Mouse (Mus musculus) limb, embryonic 15.5 days (tissue): ENCODE results near the gene Nlk. TPM values are rescaled to one million over a fixed set of nuclear protein-coding genes. Genes with fewer than 3 reads are reported as not detected.
"Not testable (repeated sequence)": the region's sequence is repeated elsewhere in the genome, so short reads cannot be mapped to it uniquely, and the experiment has no call there.

Experiments
- ATAC-seq: fragments of 200-750 bp; cut with Nextera tagmentation; 2 replicates; pipeline ENCODE4 v1.8.0; 2017; ENCODE audit warnings: low read depth, moderate TSS enrichment; ENCODE audit not compliant: insufficient number of reproducible peaks, low FRiP score, low TSS enrichment
- H3K27ac ChIP-seq: fragments of 300-500 bp; sonication (generic); 2 replicates; pipeline ENCODE4 v1.5.1; 2015; ENCODE audit warnings: moderate library complexity, mild to moderate bottlenecking, inconsistent platforms
- H3K27me3 ChIP-seq: fragments of 300-500 bp; sonication (generic); 2 replicates; pipeline ENCODE4 v1.6.1; 2015; ENCODE audit warnings: inconsistent platforms
- H3K36me3 ChIP-seq: fragments of 300-500 bp; sonication (generic); 2 replicates; pipeline ENCODE4 v1.6.1; 2015; ENCODE audit warnings: inconsistent platforms
- H3K4me1 ChIP-seq: fragments of 300-500 bp; sonication (generic); 2 replicates; pipeline ENCODE4 v1.6.1; 2015; ENCODE audit warnings: inconsistent platforms
- H3K4me2 ChIP-seq: fragments of 300-500 bp; sonication (generic); 2 replicates; pipeline ENCODE4 v1.6.1; 2015; ENCODE audit warnings: mild to moderate bottlenecking, inconsistent platforms
- H3K4me3 ChIP-seq: fragments of 300-500 bp; sonication (generic); 2 replicates; pipeline ENCODE4 v1.5.1; 2015; ENCODE audit warnings: mild to moderate bottlenecking, inconsistent platforms
- H3K9ac ChIP-seq: fragments of 300-500 bp; sonication (generic); 2 replicates; pipeline ENCODE4 v1.6.1; 2015; ENCODE audit warnings: inconsistent platforms
- H3K9me3 ChIP-seq: fragments of 300-500 bp; sonication (generic); 2 replicates; pipeline ENCODE4 v1.6.1; 2016; ENCODE audit warnings: inconsistent platforms
- WGBS: fragments of 180-500 bp; shearing (Covaris S2); methylation state at CpG from one replicate; pipeline ENCODE4 v1.1.7; 2015; 5-methylcytosine and 5-hydroxymethylcytosine counted together
- polyA plus RNA-seq: library from polyadenylated mRNA; unstranded; fragments of >200 nt; fragmentation: Nextera tagmentation; extraction: Ambion mirVana; gene quantifications from 2 replicates; pipeline ENCODE4 v1.2.1, GENCODE M21; 2015

Gene Nlk
- polyA plus RNA-seq, 1 experiment from 2014 or later, result 9.5 TPM

DNA sequence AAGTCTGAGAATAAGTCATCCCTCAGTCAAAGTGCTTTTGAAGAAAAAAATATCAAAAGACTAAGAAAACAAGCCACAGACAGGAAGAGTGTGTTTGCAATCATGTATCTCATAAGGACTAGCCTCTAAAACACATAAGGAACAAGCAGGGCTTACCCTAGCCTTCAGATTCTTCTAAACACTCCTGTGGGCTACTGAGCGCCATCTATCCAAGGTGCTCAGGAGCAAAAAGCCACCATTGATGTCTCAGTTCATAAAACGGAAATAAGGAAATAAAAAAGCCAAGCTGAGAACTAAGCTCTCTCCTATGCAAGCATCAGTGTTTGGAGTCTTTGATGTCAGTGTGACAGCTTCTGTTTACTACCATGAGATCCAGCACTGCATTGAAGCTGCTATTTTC lies 18.4 kb downstream of the Nlk start:
- H3K9me3 ChIP-seq, result no peaks in the 10 kb centered on the region
- H3K4me3 ChIP-seq, result no peak overlapping the region
- no peaks in the 10 kb centered on the region for H3K27me3 ChIP-seq
- H3K27ac ChIP-seq, result no peak overlapping the region
- no peak for ATAC-seq
- no peak overlapping the region for H3K4me2 ChIP-seq
- no peak overlapping the region for H3K9ac ChIP-seq
- H3K36me3 ChIP-seq, result peaks cover 6% of the 10 kb centered on the region; the same call in 1 of the 2 replicates
- no peaks in the 10 kb centered on the region for H3K4me1 ChIP-seq
- WGBS, result 55% methylated on average over 2 of the region's 2 CpGs

- 48% methylated on average over 3 of the region's 3 CpGs for WGBS
- ATAC-seq, result no peak
- H3K27ac ChIP-seq, result no peak overlapping the region
- H3K27me3 ChIP-seq, result no peaks in the 10 kb centered on the region
- no peaks in the 10 kb centered on the region for H3K9me3 ChIP-seq
- 0 out of 2 replicates have a peak, but pooled peaks cover 2% of the 10 kb centered on the region for H3K4me1 ChIP-seq
- H3K9ac ChIP-seq, result no peak overlapping the region
- H3K4me2 ChIP-seq, result no peak overlapping the region
- no peak overlapping the region for H3K4me3 ChIP-seq
- no peaks in the 10 kb centered on the region for H3K36me3 ChIP-seq
Measured at GRCm38 (mm10) chr11:78668647-78669046, 28.5 kb downstream of the Nlk start.

GRCm38 (mm10) chr11:78664853-78665252 lies 32.3 kb downstream of the Nlk start:
- Histone ChIP-seq H3K9ac (no peak overlapping the region), H3K27me3 (no peaks in the 10 kb centered on the region), H3K9me3 (no peaks in the 10 kb centered on the region), H3K4me2 (no peak overlapping the region), H3K4me1 (no peaks in the 10 kb centered on the region), H3K4me3 (no peak overlapping the region), H3K27ac (no peak overlapping the region), H3K36me3 (no peaks in the 10 kb centered on the region)
- WGBS, result 65% methylated on average over 2 of the region's 2 CpGs
- ATAC-seq, result no peak

DNA sequence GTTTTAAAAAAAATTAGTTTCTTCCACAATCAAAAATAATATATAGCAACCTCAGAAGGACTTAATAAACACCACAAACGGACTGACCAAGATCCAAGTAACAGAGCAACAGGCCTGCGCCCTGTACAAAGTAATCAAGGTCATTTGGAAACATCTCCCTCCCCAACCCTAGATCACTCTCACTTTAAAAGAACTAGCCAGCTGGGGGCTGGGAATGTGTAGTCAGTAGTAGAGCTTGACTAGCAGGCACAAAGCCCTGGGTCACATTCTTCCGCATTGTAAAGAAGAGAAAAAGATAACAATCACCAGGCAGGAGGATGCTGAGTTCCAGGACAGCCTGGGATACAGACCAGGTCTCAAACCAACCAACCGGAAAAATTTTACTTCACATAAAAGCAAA lies 33.3 kb downstream of the Nlk start:
- no peak for ATAC-seq
- 64% methylated on average over 4 of the region's 4 CpGs for WGBS
- no peak overlapping the region for H3K27ac ChIP-seq
- no peaks in the 10 kb centered on the region for H3K27me3 ChIP-seq
- no peaks in the 10 kb centered on the region for H3K9me3 ChIP-seq
- no peaks in the 10 kb centered on the region for H3K36me3 ChIP-seq
- H3K9ac ChIP-seq, result no peak overlapping the region
- H3K4me2 ChIP-seq, result no peak overlapping the region
- no peak overlapping the region for H3K4me3 ChIP-seq
- no peaks in the 10 kb centered on the region for H3K4me1 ChIP-seq

DNA sequence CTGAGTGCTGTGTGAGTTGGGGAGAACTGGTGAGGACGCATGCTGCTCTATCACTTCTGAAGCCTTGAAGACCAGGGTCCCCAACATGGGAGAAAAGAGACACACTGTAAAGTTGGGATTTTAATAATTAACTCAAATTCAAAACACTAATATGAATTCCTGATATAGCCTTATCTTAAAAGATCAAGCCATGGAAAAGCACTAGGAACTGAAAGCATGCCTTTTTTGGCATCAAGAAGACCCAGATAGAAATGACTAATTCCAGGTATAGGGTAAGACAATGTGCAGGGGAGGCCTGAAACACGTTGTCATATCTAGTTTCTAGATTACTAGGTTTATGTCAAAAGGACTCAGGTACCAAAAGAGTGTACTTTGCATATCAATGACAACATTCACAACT lies 48.0 kb downstream of the Nlk start:
- no peak for ATAC-seq
- no peak overlapping the region for H3K4me3 ChIP-seq
- H3K4me1 ChIP-seq, result no peaks in the 10 kb centered on the region
- no peaks in the 10 kb centered on the region for H3K9me3 ChIP-seq
- 89% methylated on average over 2 of the region's 2 CpGs for WGBS
- H3K4me2 ChIP-seq, result no peak overlapping the region
- no peak overlapping the region for H3K9ac ChIP-seq
- H3K36me3 ChIP-seq, result no peaks in the 10 kb centered on the region
- H3K27ac ChIP-seq, result no peak overlapping the region
- H3K27me3 ChIP-seq, result no peaks in the 10 kb centered on the region

- H3K9me3 ChIP-seq, H3K4me2 ChIP-seq, ATAC-seq, H3K4me1 ChIP-seq, H3K4me3 ChIP-seq, H3K9ac ChIP-seq, H3K27me3 ChIP-seq, H3K27ac ChIP-seq, H3K36me3 ChIP-seq: not testable (repeated sequence)
- 94% methylated on average over 1 of the region's 1 CpGs for WGBS
Measured at GRCm38 (mm10) chr11:78648405-78648804, 48.8 kb downstream of the Nlk start.

- H3K36me3 ChIP-seq, result no peaks in the 10 kb centered on the region
- 82% methylated on average over 7 of the region's 7 CpGs for WGBS
- H3K27me3 ChIP-seq, result no peaks in the 10 kb centered on the region
- no peak overlapping the region for H3K9ac ChIP-seq
- no peak overlapping the region for H3K4me3 ChIP-seq
- 0 out of 2 replicates have a peak, but pooled peaks cover 2% of the 10 kb centered on the region for H3K4me1 ChIP-seq
- no peak overlapping the region for H3K4me2 ChIP-seq
- no peak for ATAC-seq
- H3K27ac ChIP-seq, result no peak overlapping the region
- H3K9me3 ChIP-seq, result no peaks in the 10 kb centered on the region
Measured at GRCm38 (mm10) chr11:78643746-78644145, 53.4 kb downstream of the Nlk start.

- no peak overlapping the region for H3K27ac ChIP-seq
- no peak for ATAC-seq
- H3K36me3 ChIP-seq, result no peaks in the 10 kb centered on the region
- 0 out of 2 replicates have a peak, but pooled peaks cover 2% of the 10 kb centered on the region for H3K4me1 ChIP-seq
- H3K9me3 ChIP-seq, result no peaks in the 10 kb centered on the region
- H3K4me2 ChIP-seq, result no peak overlapping the region
- H3K27me3 ChIP-seq, result no peaks in the 10 kb centered on the region
- 49% methylated on average over 3 of the region's 3 CpGs for WGBS
- H3K4me3 ChIP-seq, result no peak overlapping the region
- H3K9ac ChIP-seq, result no peak overlapping the region
Measured at GRCm38 (mm10) chr11:78642151-78642550, 55.0 kb downstream of the Nlk start.

GRCm38 (mm10) chr11:78641088-78641487 lies 56.1 kb downstream of the Nlk start:
- Histone ChIP-seq H3K36me3 (no peaks in the 10 kb centered on the region), H3K4me1 (0 out of 2 replicates have a peak, but pooled peaks cover 2% of the 10 kb centered on the region), H3K27me3 (no peaks in the 10 kb centered on the region), H3K27ac (no peak overlapping the region), H3K4me3 (no peak overlapping the region), H3K4me2 (no peak overlapping the region), H3K9ac (no peak overlapping the region), H3K9me3 (no peaks in the 10 kb centered on the region)
- WGBS, result 83% methylated on average over 3 of the region's 3 CpGs
- no peak for ATAC-seq

DNA sequence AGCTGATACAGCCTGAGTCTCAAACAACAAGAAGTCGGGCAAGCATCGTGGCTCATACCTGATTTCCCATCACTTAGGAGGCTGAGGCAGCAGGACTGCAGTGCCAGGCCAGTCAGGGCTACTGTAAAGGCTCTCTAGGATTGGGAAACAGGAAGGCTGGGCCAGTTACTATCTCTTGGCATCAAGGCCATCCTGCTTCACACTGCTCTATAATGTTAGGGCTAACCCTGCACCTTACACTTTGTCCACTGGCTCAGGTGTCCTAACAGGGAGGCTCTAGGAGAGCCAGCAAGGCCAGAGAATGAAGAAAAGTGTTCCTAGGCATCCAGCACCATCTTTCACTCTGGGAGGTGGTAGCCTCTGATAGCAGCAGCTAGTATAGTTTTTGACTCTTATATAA lies 64.4 kb downstream of the Nlk start:
- H3K36me3 ChIP-seq, result no peaks in the 10 kb centered on the region
- H3K9me3 ChIP-seq, result no peaks in the 10 kb centered on the region
- no peak overlapping the region for H3K4me3 ChIP-seq
- ATAC-seq, result no peak
- WGBS, result 93% methylated on average over 2 of the region's 2 CpGs
- no peak overlapping the region for H3K27ac ChIP-seq
- H3K4me1 ChIP-seq, result no peaks in the 10 kb centered on the region
- no peaks in the 10 kb centered on the region for H3K27me3 ChIP-seq
- H3K9ac ChIP-seq, result no peak overlapping the region
- H3K4me2 ChIP-seq, result no peak overlapping the region

GRCm38 (mm10) chr11:78628871-78629270 lies 68.3 kb downstream of the Nlk start:
- no peak overlapping the region for H3K4me2 ChIP-seq
- no peaks in the 10 kb centered on the region for H3K9me3 ChIP-seq
- H3K27me3 ChIP-seq, result no peaks in the 10 kb centered on the region
- no peak overlapping the region for H3K27ac ChIP-seq
- no peaks in the 10 kb centered on the region for H3K36me3 ChIP-seq
- no peak overlapping the region for H3K9ac ChIP-seq
- no peaks in the 10 kb centered on the region for H3K4me1 ChIP-seq
- 80% methylated on average over 3 of the region's 3 CpGs for WGBS
- no peak overlapping the region for H3K4me3 ChIP-seq
- no peak for ATAC-seq

GRCm38 (mm10) chr11:78624377-78624776 lies 72.8 kb downstream of the Nlk start:
- Histone ChIP-seq H3K27me3 (no peaks in the 10 kb centered on the region), H3K9ac (no peak overlapping the region), H3K27ac (no peak overlapping the region), H3K4me3 (no peak overlapping the region), H3K4me2 (no peak overlapping the region), H3K4me1 (no peaks in the 10 kb centered on the region), H3K36me3 (no peaks in the 10 kb centered on the region), H3K9me3 (no peaks in the 10 kb centered on the region)
- no peak for ATAC-seq
- 29% methylated on average over 3 of the region's 3 CpGs for WGBS

DNA sequence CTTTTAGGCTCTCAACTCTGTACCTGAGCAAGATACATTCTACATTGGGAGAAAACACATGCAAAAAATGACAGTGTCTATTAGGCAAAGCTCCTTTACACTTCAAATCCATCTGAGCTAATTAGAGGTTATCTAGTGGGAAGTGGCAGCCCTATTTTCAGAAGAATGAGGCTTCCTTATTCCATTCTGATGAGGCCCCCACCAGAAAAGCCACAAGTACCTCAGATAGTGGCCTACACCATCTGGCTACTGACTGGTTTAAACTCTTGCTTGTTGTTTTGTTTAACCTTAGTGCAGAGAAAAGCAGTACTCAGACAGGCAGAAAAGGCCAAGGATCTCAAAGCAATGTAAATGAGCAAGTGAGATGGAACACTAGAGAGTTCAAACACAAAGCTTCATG lies 75.2 kb downstream of the Nlk start:
- Histone ChIP-seq H3K4me1 (no peaks in the 10 kb centered on the region), H3K27me3 (no peaks in the 10 kb centered on the region), H3K27ac (no peak overlapping the region), H3K36me3 (0 out of 2 replicates have a peak, but pooled peaks cover 3% of the 10 kb centered on the region), H3K4me2 (no peak overlapping the region), H3K9ac (no peak overlapping the region), H3K9me3 (no peaks in the 10 kb centered on the region), H3K4me3 (no peak overlapping the region)
- no peak for ATAC-seq
